Mouse (Mus musculus): ENCODE data around the gene Larp4b.

The Larp4b gene

GRCm38 (mm10) chr13:9120835-9121542, 27.3 kb downstream of the Larp4b start:
- intact Hi-C loops (cut with DNase I) = no loop called here

GRCm38 (mm10) chr13:9122045-9122444, 28.4 kb downstream of the Larp4b start:
- intact Hi-C loops (cut with DNase I) = no loop called here

- intact Hi-C loops (cut with DNase I) = no loop called here
Observed at GRCm38 (mm10) chr13:9125193-9125592, 31.5 kb downstream of the Larp4b start.

- intact Hi-C loops (cut with DNase I) = no loop called here
Observed at GRCm38 (mm10) chr13:9127715-9128114, 34.0 kb downstream of the Larp4b start.

- intact Hi-C loops (cut with DNase I) = no loop called here
Observed at GRCm38 (mm10) chr13:9128707-9129314, 35.1 kb downstream of the Larp4b start.

GRCm38 (mm10) chr13:9134421-9134820, 40.7 kb downstream of the Larp4b start:
- intact Hi-C loops (cut with DNase I) = no loop called here

- intact Hi-C loops (cut with DNase I) = no loop called here
Observed at GRCm38 (mm10) chr13:9136088-9136487, 42.4 kb downstream of the Larp4b start.

- intact Hi-C loops (cut with DNase I) = no loop called here
Observed at GRCm38 (mm10) chr13:9136733-9137132, 43.1 kb downstream of the Larp4b start.

- intact Hi-C loops (cut with DNase I) = no loop called here
Observed at GRCm38 (mm10) chr13:9139466-9139991, 45.8 kb downstream of the Larp4b start.

GRCm38 (mm10) chr13:9140204-9140603, 46.5 kb downstream of the Larp4b start:
- intact Hi-C loops (cut with DNase I) = no loop called here

GRCm38 (mm10) chr13:9142371-9142770, 48.7 kb downstream of the Larp4b start:
- intact Hi-C loops (cut with DNase I) = no loop called here

GRCm38 (mm10) chr13:9148830-9149229, 55.1 kb downstream of the Larp4b start:
- intact Hi-C loops (cut with DNase I) = no loop called here

- intact Hi-C loops (cut with DNase I) = no loop called here
Observed at GRCm38 (mm10) chr13:9149473-9150217, 56.0 kb downstream of the Larp4b start.

GRCm38 (mm10) chr13:9151100-9151499, 57.4 kb downstream of the Larp4b start:
- intact Hi-C loops (cut with DNase I) = no loop called here

- intact Hi-C loops (cut with DNase I) = no loop called here
Observed at GRCm38 (mm10) chr13:9151619-9152018, 57.9 kb downstream of the Larp4b start.

- intact Hi-C loops (cut with DNase I) = no loop called here
Observed at GRCm38 (mm10) chr13:9152267-9152666, 58.6 kb downstream of the Larp4b start.

- intact Hi-C loops (cut with DNase I) = no loop called here
Observed at GRCm38 (mm10) chr13:9153803-9154202, 60.1 kb downstream of the Larp4b start.

- intact Hi-C loops (cut with DNase I) = no loop called here
Observed at GRCm38 (mm10) chr13:9159282-9159681, 65.6 kb downstream of the Larp4b start.

GRCm38 (mm10) chr13:9162888-9163287, 69.2 kb downstream of the Larp4b start:
- intact Hi-C loops (cut with DNase I) = no loop called here

- intact Hi-C loops (cut with DNase I) = no loop called here
Observed at GRCm38 (mm10) chr13:9167842-9168241, 74.2 kb downstream of the Larp4b start.

GRCm38 (mm10) chr13:9169616-9170015, 75.9 kb downstream of the Larp4b start:
- intact Hi-C loops (cut with DNase I) = no loop called here

GRCm38 (mm10) chr13:9170726-9171125, 77.0 kb downstream of the Larp4b start:
- intact Hi-C loops (cut with DNase I) = no loop called here
